Mouse (Mus musculus) C2C12 (cell line): ENCODE results near the gene Gfra1.

Source experiments
- CEBPB ChIP-seq: IDR thresholded peaks from one replicate; pipeline ENCODE4 v1.6.1; 2011; ENCODE audit warnings: low read depth, mild to moderate bottlenecking, control low read depth, moderate library complexity
- CTCF ChIP-seq: IDR thresholded peaks from one replicate; pipeline ENCODE4 v1.5.1; 2011; ENCODE audit not compliant: control insufficient read depth, insufficient read depth, insufficient read length
- FOSL1 ChIP-seq: IDR thresholded peaks from one replicate; pipeline ENCODE4 v1.8.0; 2011; ENCODE audit warnings: mild to moderate bottlenecking, low read length; ENCODE audit not compliant: poor library complexity, insufficient read depth, severe bottlenecking
- MAX ChIP-seq: IDR thresholded peaks from one replicate; pipeline ENCODE4 v1.6.1; 2011; ENCODE audit warnings: mild to moderate bottlenecking, control low read depth
- MYOD1 ChIP-seq: IDR thresholded peaks from one replicate; pipeline ENCODE4 v1.6.1; 2011; ENCODE audit warnings: low read depth; ENCODE audit not compliant: control insufficient read depth, insufficient read length
- MYOG ChIP-seq: IDR thresholded peaks from one replicate; pipeline ENCODE4 v1.6.1; 2011; ENCODE audit not compliant: control insufficient read depth, insufficient read length; ENCODE audit errors: extremely low read depth
- USF1 ChIP-seq: IDR thresholded peaks from one replicate; pipeline ENCODE4 v1.6.1; 2011; ENCODE audit warnings: low read depth, mild to moderate bottlenecking, control low read depth, moderate library complexity

- TF ChIP-seq CTCF, result no peak
- no peak for TF ChIP-seq CEBPB
- TF ChIP-seq USF1, result no peak
- peak; percentile 76 for TF ChIP-seq MYOD1
- TF ChIP-seq FOSL1, result no peak
- TF ChIP-seq MAX, result no peak
- TF ChIP-seq MYOG, result no peak
Measured at GRCm38 (mm10) chr19:58415173-58415572, 40.5 kb downstream of the Gfra1 start.
